Mouse (Mus musculus): Measurements from ENCODE around the gene Agl. TPM values are rescaled to one million over a fixed set of nuclear protein-coding genes. Genes with fewer than 3 reads are reported as not detected.

Agl gene
- polyA plus RNA-seq, 1 experiment from 2014 or later = 21.3 TPM

- H3K36me3 ChIP-seq = no peaks in the 10 kb centered on the region
- WGBS = 84% methylated on average over 2 of the region's 2 CpGs
- H3K9ac ChIP-seq = no peak overlapping the region
- no peak overlapping the region for H3K4me3 ChIP-seq (replicated peaks)
- no peak for ATAC-seq (replicated peaks; ENCODE audit: low FRiP score)
- H3K4me1 ChIP-seq = peaks cover 11% of the 10 kb centered on the region; the same call in 1 of the 2 replicates
- H3K27ac ChIP-seq = no peak overlapping the region
- no peaks in the 10 kb centered on the region for H3K9me3 ChIP-seq (replicated peaks)
- no peaks in the 10 kb centered on the region for H3K27me3 ChIP-seq
- H3K4me2 ChIP-seq = no peak overlapping the region
Measured at GRCm38 (mm10) chr3:116729483-116730174, 78.3 kb downstream of the Agl start.

DNA sequence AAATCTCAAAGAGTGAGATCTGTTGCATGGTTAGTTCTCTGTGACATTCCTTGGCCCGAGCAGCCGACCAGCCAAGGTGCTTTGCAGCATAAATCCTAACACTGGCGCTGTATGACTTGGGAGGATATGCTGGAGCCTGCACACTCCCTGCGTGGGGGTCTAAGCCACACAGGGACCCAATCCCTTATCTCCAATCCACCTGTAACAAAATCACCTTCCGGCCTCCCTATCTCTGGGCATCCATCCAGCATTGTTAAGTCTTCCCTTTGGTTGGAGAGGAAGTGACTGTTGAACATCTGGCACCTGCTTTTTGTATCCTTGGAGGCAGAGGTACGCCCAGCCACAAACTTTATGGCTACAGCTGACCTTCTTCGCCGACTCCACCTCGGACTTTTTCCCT is 81.2 kb downstream of the Agl start:
- 0 out of 2 replicates have a peak overlapping the region, but pooled peaks have one; percentile 14 for H3K4me2 ChIP-seq
- H3K4me3 ChIP-seq (replicated peaks) = no peak overlapping the region
- peaks cover 11% of the 10 kb centered on the region; the same call in 1 of the 2 replicates for H3K4me1 ChIP-seq
- H3K27me3 ChIP-seq = no peaks in the 10 kb centered on the region
- H3K9me3 ChIP-seq (replicated peaks) = no peaks in the 10 kb centered on the region
- no peak overlapping the region for H3K9ac ChIP-seq
- ATAC-seq (replicated peaks; ENCODE audit: low FRiP score) = peak; percentile 66
- peak overlapping the region; percentile 51 for H3K27ac ChIP-seq
- 36% methylated on average over 9 of the region's 9 CpGs for WGBS
- no peaks in the 10 kb centered on the region for H3K36me3 ChIP-seq

DNA sequence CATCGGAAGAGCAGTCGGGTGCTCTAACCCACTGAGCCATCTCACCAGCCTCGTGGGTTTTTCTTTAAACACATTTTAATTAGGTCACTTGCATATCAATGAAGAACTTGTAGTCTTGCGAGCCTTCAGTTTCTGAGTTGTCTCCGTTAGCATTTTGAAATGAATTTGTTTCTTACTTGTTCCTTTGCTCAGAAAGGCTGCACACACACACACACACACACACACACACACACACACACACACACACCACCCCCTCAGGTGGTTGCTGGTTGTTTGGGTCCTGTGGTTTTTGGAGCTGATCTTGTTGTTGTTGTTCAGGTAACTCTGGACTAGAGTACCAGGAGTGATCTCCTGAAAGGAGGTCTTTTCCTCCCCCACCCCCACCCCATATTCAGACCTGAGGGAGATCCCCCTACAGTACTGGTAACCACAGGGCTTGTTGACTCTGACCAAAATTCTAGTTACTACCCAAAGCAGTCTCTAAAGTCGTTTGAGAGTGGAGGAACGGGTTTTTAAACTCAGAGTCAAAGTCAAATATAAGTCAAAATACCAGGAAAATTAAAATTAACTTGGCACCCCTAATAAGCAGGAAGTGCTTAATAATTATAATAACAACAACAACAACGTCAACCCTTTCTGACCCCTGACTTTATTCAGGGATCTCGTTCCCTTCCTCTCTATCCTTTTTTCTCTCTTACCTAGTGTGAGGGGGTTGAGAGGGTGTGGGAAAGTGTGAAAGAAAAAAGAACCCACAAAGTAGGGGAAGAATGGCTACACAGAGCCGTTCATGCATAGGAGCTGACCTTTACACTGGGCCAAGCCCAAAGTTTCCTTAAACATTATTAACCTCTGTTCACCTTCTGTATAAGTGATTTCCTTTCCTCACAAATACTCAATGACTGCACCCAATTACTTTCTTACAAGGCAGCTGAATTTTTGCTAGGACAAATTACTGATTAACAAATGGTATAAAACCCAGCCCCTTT is 84.2 kb downstream of the Agl start:
- Histone ChIP-seq H3K4me3 (replicated peaks) (no peak overlapping the region), H3K36me3 (no peaks in the 10 kb centered on the region), H3K27me3 (no peaks in the 10 kb centered on the region), H3K9ac (no peak overlapping the region), H3K27ac (peak overlapping the region; percentile 66), H3K9me3 (replicated peaks) (no peaks in the 10 kb centered on the region), H3K4me2 (no peak overlapping the region), H3K4me1 (peaks cover 11% of the 10 kb centered on the region; the same call in 1 of the 2 replicates)
- ATAC-seq (replicated peaks; ENCODE audit: low FRiP score) = peak; percentile 75
- 60% methylated on average over 10 of the region's 10 CpGs for WGBS

- 64% methylated on average over 4 of the region's 4 CpGs for WGBS
Measured at GRCm38 (mm10) chr3:116722980-116723379, 85.0 kb downstream of the Agl start.

DNA sequence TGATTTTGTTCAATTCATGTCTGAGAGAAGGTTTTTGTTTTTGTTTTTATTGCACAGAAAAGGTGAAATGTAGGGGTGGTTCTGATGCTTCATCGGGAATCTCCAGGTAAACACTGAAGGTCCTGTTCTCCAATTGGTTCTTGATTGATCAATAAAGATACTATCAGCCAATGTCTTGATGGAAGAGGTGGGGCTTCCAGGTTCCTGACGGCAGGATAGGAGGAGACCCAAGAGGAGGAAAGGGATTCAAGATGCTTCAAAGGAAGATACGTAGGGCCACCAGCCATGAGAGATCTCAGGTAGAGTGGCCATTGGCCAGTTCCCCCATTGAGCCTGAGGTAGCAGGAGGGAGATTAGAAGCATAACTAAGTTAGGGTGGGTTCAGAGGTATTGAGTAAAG is 89.0 kb downstream of the Agl start:
- H3K4me2 ChIP-seq = no peak overlapping the region
- H3K27me3 ChIP-seq = no peaks in the 10 kb centered on the region
- no peaks in the 10 kb centered on the region for H3K9me3 ChIP-seq (replicated peaks)
- no peak overlapping the region for H3K4me3 ChIP-seq (replicated peaks)
- H3K9ac ChIP-seq = no peak overlapping the region
- no peaks in the 10 kb centered on the region for H3K4me1 ChIP-seq
- no peak overlapping the region for H3K27ac ChIP-seq
- ATAC-seq (replicated peaks; ENCODE audit: low FRiP score) = no peak
- no peaks in the 10 kb centered on the region for H3K36me3 ChIP-seq
- 64% methylated on average over 3 of the region's 3 CpGs for WGBS

More at GRCm38 (mm10) chr3:116722980-116723379, 85.0 kb downstream of the Agl start:
- Histone ChIP-seq H3K27me3 (no peaks in the 10 kb centered on the region), H3K4me1 (peaks cover 11% of the 10 kb centered on the region; the same call in 1 of the 2 replicates), H3K27ac (no peak overlapping the region), H3K4me3 (replicated peaks) (no peak overlapping the region), H3K9ac (no peak overlapping the region), H3K9me3 (replicated peaks) (no peaks in the 10 kb centered on the region), H3K4me2 (no peak overlapping the region), H3K36me3 (no peaks in the 10 kb centered on the region)
- ATAC-seq (replicated peaks; ENCODE audit: low FRiP score) = no peak

GRCm38 (mm10) chr3:116713031-116713430 is 94.9 kb downstream of the Agl start:
- H3K27ac ChIP-seq = peak overlapping the region; percentile 88; the same call in 1 of the 2 replicates
- peak overlapping the region; percentile 87 for H3K4me2 ChIP-seq
- WGBS = 16% methylated on average over 5 of the region's 5 CpGs
- peak overlapping the region; percentile 92; the same call in 1 of the 2 replicates for H3K9ac ChIP-seq
- no peaks in the 10 kb centered on the region for H3K27me3 ChIP-seq
- peaks cover 14% of the 10 kb centered on the region for H3K4me1 ChIP-seq
- ATAC-seq (replicated peaks; ENCODE audit: low FRiP score) = no peak
- H3K9me3 ChIP-seq (replicated peaks) = no peaks in the 10 kb centered on the region
- no peaks in the 10 kb centered on the region for H3K36me3 ChIP-seq
- peak overlapping the region; percentile 99 for H3K4me3 ChIP-seq (replicated peaks)

GRCm38 (mm10) chr3:116712436-116712881 is 95.5 kb downstream of the Agl start, which contains the start of gene Slc35a3:
Gene Slc35a3, minus strand, starts transcription at chr3:116712831.
- H3K4me3 ChIP-seq (replicated peaks) = peak within 1 kb of the TSS; percentile 99
- H3K9me3 ChIP-seq (replicated peaks) = no peaks in the 10 kb centered on the region
- 2% methylated on average over 8 of the region's 8 CpGs for WGBS
- peak within 1 kb of the TSS; percentile 87 for H3K4me2 ChIP-seq
- no peaks in the 10 kb centered on the region for H3K27me3 ChIP-seq
- H3K27ac ChIP-seq = peak within 1 kb of the TSS; percentile 88
- peak; percentile 50 for ATAC-seq (replicated peaks; ENCODE audit: low FRiP score)
- peaks cover 14% of the 10 kb centered on the region for H3K4me1 ChIP-seq
- no peaks in the 10 kb centered on the region for H3K36me3 ChIP-seq
- peak within 1 kb of the TSS; percentile 92 for H3K9ac ChIP-seq

DNA sequence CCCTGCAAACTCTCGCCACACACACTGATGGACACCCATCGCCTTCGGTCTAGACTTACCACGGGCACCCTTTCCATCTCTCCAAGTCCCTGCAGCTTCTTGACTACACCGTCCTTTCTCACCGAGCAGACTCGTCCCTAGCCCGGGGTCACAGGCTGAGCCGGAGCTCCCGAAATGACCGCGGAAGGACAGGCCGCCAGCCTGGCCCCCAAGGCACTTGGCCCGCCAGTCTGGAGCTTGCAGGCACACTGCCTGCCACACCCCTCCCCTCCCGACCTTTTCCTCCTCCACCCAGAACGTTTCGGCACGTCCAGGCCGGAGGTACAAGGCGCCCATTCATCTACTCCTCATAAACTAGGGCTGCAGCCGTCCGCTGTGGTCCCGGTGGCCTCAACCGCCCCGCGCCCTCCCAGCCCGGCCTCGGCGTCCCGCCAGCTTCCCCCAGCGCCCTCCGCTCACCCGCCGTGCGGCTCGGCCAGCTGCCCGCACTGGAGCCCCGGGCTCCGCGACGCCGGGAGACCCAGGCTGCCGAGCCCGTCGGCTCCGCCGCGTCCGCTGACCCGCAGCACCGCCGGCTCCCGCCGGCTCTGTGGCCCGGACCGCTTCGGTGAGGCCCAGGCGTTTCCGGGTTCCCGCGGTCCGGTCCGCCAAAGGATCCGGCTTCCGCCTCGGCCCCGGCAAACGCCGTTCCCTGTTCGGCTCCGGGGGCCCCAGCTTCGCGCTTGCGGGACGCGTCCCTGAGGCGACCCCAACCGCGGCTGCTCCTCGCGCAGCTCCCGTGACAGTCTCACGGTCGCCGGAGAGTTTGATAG is 96.1 kb downstream of the Agl start:
- peak overlapping the region; percentile 99 for H3K4me3 ChIP-seq (replicated peaks)
- peak overlapping the region; percentile 88 for H3K27ac ChIP-seq
- H3K27me3 ChIP-seq = no peaks in the 10 kb centered on the region
- peak; percentile 91 for ATAC-seq (replicated peaks; ENCODE audit: low FRiP score)
- peak overlapping the region; percentile 87 for H3K4me2 ChIP-seq
- under 1% methylated on average over 77 of the region's 85 CpGs for WGBS
- peak overlapping the region; percentile 92 for H3K9ac ChIP-seq
- H3K4me1 ChIP-seq = peaks cover 14% of the 10 kb centered on the region
- H3K36me3 ChIP-seq = no peaks in the 10 kb centered on the region
- H3K9me3 ChIP-seq (replicated peaks) = no peaks in the 10 kb centered on the region

- H3K36me3 ChIP-seq = no peaks in the 10 kb centered on the region
- peak overlapping the region; percentile 99 for H3K4me3 ChIP-seq (replicated peaks)
- 28% methylated on average over 9 of the region's 9 CpGs for WGBS
- no peaks in the 10 kb centered on the region for H3K27me3 ChIP-seq
- no peaks in the 10 kb centered on the region for H3K9me3 ChIP-seq (replicated peaks)
- H3K4me1 ChIP-seq = peaks cover 14% of the 10 kb centered on the region
- no peak overlapping the region for H3K27ac ChIP-seq
- no peak overlapping the region for H3K9ac ChIP-seq
- no peak for ATAC-seq (replicated peaks; ENCODE audit: low FRiP score)
- peak overlapping the region; percentile 87 for H3K4me2 ChIP-seq
Measured at GRCm38 (mm10) chr3:116710941-116711340, 97.0 kb downstream of the Agl start.

DNA sequence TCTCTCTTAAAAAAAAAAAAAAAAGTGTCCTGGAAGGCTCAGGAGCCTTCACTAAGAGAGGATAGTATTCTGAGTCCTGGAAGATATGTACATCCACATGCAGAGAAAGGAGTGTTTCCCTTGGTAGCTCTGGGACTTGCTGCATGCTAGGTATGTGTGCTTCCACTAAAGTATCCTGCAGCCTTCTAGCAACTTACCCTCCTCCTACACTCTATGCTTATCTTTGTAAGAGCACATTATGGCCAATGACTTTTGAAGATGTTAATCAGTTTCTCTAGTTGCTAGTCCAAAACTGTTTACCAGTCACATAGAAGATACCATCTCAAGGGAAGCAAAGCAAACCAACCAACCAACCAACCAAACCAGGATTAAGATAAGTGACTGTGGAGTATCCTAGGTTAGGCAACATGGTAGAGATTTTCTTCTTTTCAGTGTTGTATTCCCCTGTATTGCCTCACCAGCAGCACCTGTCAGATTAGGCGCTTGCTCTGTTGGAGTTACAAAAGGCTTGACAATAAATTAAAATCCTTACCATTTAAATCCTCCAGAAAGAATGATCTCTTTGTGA is 102.2 kb downstream of the Agl start:
- peaks cover 4% of the 10 kb centered on the region; the same call in 1 of the 2 replicates for H3K4me1 ChIP-seq
- H3K27ac ChIP-seq = no peak overlapping the region
- no peak overlapping the region for H3K4me3 ChIP-seq (replicated peaks)
- ATAC-seq (replicated peaks; ENCODE audit: low FRiP score) = no peak
- WGBS = 79% methylated on average over 1 of the region's 1 CpGs
- H3K36me3 ChIP-seq = 0 out of 2 replicates have a peak, but pooled peaks cover 3% of the 10 kb centered on the region
- H3K9me3 ChIP-seq (replicated peaks) = no peaks in the 10 kb centered on the region
- H3K4me2 ChIP-seq = no peak overlapping the region
- no peak overlapping the region for H3K9ac ChIP-seq
- H3K27me3 ChIP-seq = no peaks in the 10 kb centered on the region

- H3K9me3 ChIP-seq (replicated peaks) = no peaks in the 10 kb centered on the region
- WGBS = 90% methylated on average over 5 of the region's 5 CpGs
- ATAC-seq (replicated peaks; ENCODE audit: low FRiP score) = no peak
- H3K4me1 ChIP-seq = 0 out of 2 replicates have a peak, but pooled peaks cover 4% of the 10 kb centered on the region
- H3K4me2 ChIP-seq = no peak overlapping the region
- no peaks in the 10 kb centered on the region for H3K27me3 ChIP-seq
- H3K4me3 ChIP-seq (replicated peaks) = no peak overlapping the region
- 0 out of 2 replicates have a peak, but pooled peaks cover 7% of the 10 kb centered on the region for H3K36me3 ChIP-seq
- no peak overlapping the region for H3K27ac ChIP-seq
- H3K9ac ChIP-seq = no peak overlapping the region
Measured at GRCm38 (mm10) chr3:116703835-116704234, 104.1 kb downstream of the Agl start.

Data from kidney, embryonic 15.5 days (tissue).